Mouse (Mus musculus) lung, adult 2 months (tissue): ENCODE data around the gene Nkapl.

Experiments used
- CTCF ChIP-seq: fragments of 200-500 bp; IDR thresholded peaks from 2 replicates; pipeline ENCODE4 v1.5.1; 2011; ENCODE audit warnings: mild to moderate bottlenecking, low read length, control low read depth; ENCODE audit not compliant: insufficient read depth
- POLR2A ChIP-seq: fragments of 200-500 bp; IDR thresholded peaks from 2 replicates; pipeline ENCODE4 v1.6.1; 2011; ENCODE audit warnings: low read depth, mild to moderate bottlenecking, control low read depth, low read length, borderline replicate concordance; ENCODE audit errors: extremely low read depth

GRCm38 (mm10) chr13:21456347-21456746, 12.0 kb downstream of the Nkapl start:
- no peak for TF ChIP-seq POLR2A
- no peak for TF ChIP-seq CTCF
